Mouse (Mus musculus) forebrain, embryonic 14.5 days (tissue): ENCODE measurements at regions not wholly inside any gene's neighbourhood (a gene's known extent, or its start where the extent isn't known, plus 50 kb on each side); places are given as distances from the start of the nearest gene placed in this dataset.
A peak's percentile ranks its signal among the peaks of the same experiment; 100 is the strongest.

ENCODE experiments used
- ATAC-seq: fragments of 200-750 bp; cut with Nextera tagmentation; 2 replicates; pipeline ENCODE4 v1.8.0; 2017; ENCODE audit warnings: mild to moderate bottlenecking, moderate library complexity
- DNase-seq: peaks from one replicate; pipeline ENCODE4 v3.0.0-alpha.2; 2015; ENCODE audit warnings: low spot score
- H3K27ac ChIP-seq: fragments of 300-500 bp; sonication (generic); 2 replicates; pipeline ENCODE4 v1.5.1; 2014; ENCODE audit warnings: low read depth, mild to moderate bottlenecking, control low read depth, low read length, moderate library complexity
- H3K27me3 ChIP-seq: fragments of 300-500 bp; sonication (generic); replicated peaks from 2 replicates; pipeline ENCODE4 v1.6.1; 2014; ENCODE audit warnings: low read length, control low read depth, mixed read lengths; ENCODE audit not compliant: control insufficient read depth, insufficient read depth
- H3K36me3 ChIP-seq: fragments of 300-500 bp; sonication (generic); 2 replicates; pipeline ENCODE4 v1.6.1; 2014; ENCODE audit warnings: low read length, control low read depth; ENCODE audit not compliant: control insufficient read depth, insufficient read depth
- H3K4me1 ChIP-seq: fragments of 300-500 bp; sonication (generic); 2 replicates; pipeline ENCODE4 v1.6.1; 2014; ENCODE audit warnings: antibody characterized with exemption, low read length, control low read depth; ENCODE audit not compliant: control insufficient read depth, insufficient read depth
- H3K4me2 ChIP-seq: fragments of 300-500 bp; sonication (generic); 2 replicates; pipeline ENCODE4 v1.6.1; 2014; ENCODE audit warnings: mild to moderate bottlenecking, control low read depth, low read length
- H3K4me3 ChIP-seq: fragments of 300-500 bp; sonication (generic); 2 replicates; pipeline ENCODE4 v1.5.1; 2014; ENCODE audit warnings: low read depth, low read length, control low read depth
- H3K9ac ChIP-seq: fragments of 300-500 bp; sonication (generic); 2 replicates; pipeline ENCODE4 v1.6.1; 2014; ENCODE audit warnings: mild to moderate bottlenecking, low read length, control low read depth, moderate library complexity
- H3K9me3 ChIP-seq: fragments of 300-500 bp; sonication (generic); replicated peaks from 2 replicates; pipeline ENCODE4 v1.6.1; 2016; ENCODE audit warnings: low read length, control low read depth, mixed read lengths; ENCODE audit not compliant: control insufficient read depth
- WGBS: fragments of 180-500 bp; shearing (Covaris S2); extraction: QIAGEN DNeasy Blood & Tissue Kit; methylation state at CpG from one replicate; pipeline ENCODE4 v1.1.7; 2014; 5-methylcytosine and 5-hydroxymethylcytosine counted together

DNA sequence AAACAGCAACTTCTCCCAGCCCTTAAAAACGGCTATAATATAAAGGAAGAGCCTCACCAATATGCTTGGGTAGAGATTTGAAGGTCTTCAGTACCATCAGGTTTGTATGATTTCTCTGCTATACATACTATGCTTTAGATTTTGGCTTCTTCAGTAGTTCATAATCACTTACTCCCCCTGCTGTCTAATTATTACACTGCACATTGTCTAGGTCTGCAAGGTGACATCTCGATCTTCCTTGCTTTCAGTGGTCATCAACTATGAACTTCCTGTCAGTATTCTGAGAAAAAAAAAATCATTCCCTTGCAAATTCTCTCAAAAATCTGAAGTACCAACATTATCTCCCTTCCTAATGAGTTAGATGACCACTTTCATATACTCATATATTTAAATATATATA is 225.4 kb upstream of the Galnt5 start:
- H3K4me2 ChIP-seq: no peak overlapping the region
- H3K4me1 ChIP-seq: no peaks in the 10 kb centered on the region
- H3K4me3 ChIP-seq: no peak overlapping the region
- no peak overlapping the region for H3K9ac ChIP-seq
- no peak overlapping the region for H3K27ac ChIP-seq
- WGBS: 81% methylated on average over 2 of the region's 2 CpGs
- DNase-seq (peak; percentile 27), ATAC-seq (no peak)
- no peaks in the 10 kb centered on the region for H3K36me3 ChIP-seq
- H3K9me3 ChIP-seq: no peaks in the 10 kb centered on the region
- no peaks in the 10 kb centered on the region for H3K27me3 ChIP-seq

DNA sequence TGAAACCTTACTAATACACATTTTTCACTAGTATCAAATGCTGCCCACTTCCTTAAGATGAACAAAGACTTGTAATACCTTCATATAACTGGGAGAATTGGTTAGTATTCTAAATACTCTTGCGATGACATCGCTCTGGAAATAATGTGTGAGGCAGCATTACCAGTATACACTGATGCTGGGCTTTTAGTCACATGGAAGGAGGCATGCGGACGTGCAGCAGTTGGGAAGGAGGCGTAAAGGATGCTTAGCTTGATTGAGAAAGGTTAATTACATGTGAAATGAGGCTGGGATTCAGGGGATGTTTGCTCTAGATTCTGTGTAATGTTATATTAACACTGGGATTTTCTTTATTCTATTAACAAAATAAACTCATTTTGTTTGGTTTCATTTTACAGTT is 221.5 kb upstream of the Galnt5 start:
- Histone ChIP-seq H3K27me3 (no peaks in the 10 kb centered on the region), H3K27ac (no peak overlapping the region), H3K4me2 (no peak overlapping the region), H3K9ac (no peak overlapping the region), H3K4me3 (no peak overlapping the region), H3K4me1 (no peaks in the 10 kb centered on the region), H3K9me3 (no peaks in the 10 kb centered on the region), H3K36me3 (no peaks in the 10 kb centered on the region)
- 49% methylated on average over 5 of the region's 5 CpGs for WGBS
- ATAC-seq (no peak), DNase-seq (peak; percentile 2)

DNA sequence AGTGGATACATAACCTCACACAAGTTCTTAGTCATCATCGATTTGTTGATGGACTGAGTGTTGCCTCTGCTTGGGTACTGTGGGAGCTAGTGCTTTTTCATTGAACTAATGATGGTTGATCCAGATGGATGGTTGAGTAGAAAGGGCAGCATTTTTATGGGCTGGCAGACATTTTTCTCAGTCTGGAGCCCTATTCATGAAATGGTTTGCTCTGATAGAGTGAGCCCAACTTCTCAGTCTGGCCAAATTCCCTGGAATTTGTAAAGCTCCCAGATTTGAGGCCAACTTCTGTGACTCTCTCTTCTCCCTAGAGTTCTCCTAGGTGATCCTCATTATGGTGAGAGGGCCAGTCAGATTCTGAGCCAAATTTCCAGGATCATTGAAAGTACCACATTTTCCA is 216.8 kb upstream of the Galnt5 start:
- no peak overlapping the region for H3K27ac ChIP-seq
- H3K9me3 ChIP-seq: no peaks in the 10 kb centered on the region
- no peaks in the 10 kb centered on the region for H3K27me3 ChIP-seq
- no peak overlapping the region for H3K4me2 ChIP-seq
- H3K4me1 ChIP-seq: no peaks in the 10 kb centered on the region
- H3K4me3 ChIP-seq: no peak overlapping the region
- no peak overlapping the region for H3K9ac ChIP-seq
- ATAC-seq (no peak), DNase-seq (no peak)
- H3K36me3 ChIP-seq: no peaks in the 10 kb centered on the region
- 96% methylated on average over 1 of the region's 1 CpGs for WGBS

DNA sequence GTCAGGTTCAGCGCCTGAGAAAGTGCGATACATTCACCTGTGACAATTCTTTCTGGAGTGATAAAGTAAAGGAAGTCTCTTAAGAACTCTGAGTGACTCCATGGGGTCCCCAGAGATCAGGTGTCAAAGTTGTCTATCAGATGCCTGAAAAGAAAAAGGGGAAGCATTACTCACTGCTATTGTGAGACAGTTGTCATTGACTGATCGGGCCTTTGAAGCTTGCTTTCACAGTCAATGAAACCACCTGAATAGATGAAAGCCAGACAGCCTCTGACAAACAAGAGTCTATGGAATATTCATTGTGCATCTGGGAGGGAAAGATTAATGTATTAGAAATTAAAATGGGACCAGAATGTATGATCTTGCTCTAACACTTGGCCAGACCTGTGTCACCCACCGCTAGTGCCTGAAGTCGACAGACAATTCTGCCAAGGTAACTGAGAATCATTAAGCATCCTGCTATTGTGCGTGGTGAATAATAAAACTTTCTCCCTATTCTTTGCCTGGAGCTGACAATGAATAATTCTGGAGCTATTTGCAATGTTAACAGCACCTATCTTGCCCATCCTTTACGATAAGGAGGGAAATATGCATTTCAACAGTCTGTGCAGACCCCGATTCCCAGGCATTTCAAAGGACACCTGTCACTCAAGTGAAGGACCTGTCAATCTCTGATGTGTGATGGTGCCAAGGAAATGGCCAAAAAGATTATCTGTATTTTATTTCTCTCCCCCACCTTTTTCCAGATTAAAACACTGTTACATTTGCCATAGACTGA is 204.0 kb upstream of the Galnt5 start:
- peak; percentile 40 for DNase-seq
- H3K4me1 ChIP-seq: peaks cover 2% of the 10 kb centered on the region; the same call in 1 of the 2 replicates
- 63% methylated on average over 8 of the region's 8 CpGs for WGBS
- H3K4me3 ChIP-seq: no peak overlapping the region
- no peak overlapping the region for H3K27ac ChIP-seq
- 0 out of 2 replicates have a peak, but pooled peaks have one; percentile 37 for ATAC-seq
- no peaks in the 10 kb centered on the region for H3K9me3 ChIP-seq
- H3K4me2 ChIP-seq: no peak overlapping the region
- H3K36me3 ChIP-seq: no peaks in the 10 kb centered on the region
- no peaks in the 10 kb centered on the region for H3K27me3 ChIP-seq
- no peak overlapping the region for H3K9ac ChIP-seq

DNA sequence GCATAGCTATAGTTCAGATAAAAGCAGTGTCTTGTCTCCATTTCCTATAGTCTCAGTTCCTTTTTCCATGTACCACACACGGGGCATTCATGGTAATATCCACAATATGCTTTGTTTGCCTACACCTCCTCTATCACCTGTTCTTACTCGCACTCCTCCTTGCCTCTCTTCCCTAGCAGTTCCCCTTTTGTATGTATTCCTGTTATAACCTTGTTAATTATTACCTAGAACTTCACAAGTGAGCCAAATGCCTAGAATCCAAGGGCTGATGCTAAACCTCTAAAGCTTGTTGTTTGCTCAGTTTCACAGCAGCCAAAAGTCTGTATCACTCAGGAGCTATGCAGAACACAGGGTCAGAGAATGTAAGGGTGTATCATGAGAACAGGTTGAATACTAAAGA is 198.4 kb upstream of the Galnt5 start:
- DNase-seq: no peak
- H3K27me3 ChIP-seq: no peaks in the 10 kb centered on the region
- no peaks in the 10 kb centered on the region for H3K36me3 ChIP-seq
- no peak overlapping the region for H3K4me3 ChIP-seq
- H3K9ac ChIP-seq: no peak overlapping the region
- WGBS: 78% methylated on average over 2 of the region's 2 CpGs
- no peak overlapping the region for H3K4me2 ChIP-seq
- no peak for ATAC-seq
- H3K4me1 ChIP-seq: no peaks in the 10 kb centered on the region
- no peak overlapping the region for H3K27ac ChIP-seq
- H3K9me3 ChIP-seq: no peaks in the 10 kb centered on the region

DNA sequence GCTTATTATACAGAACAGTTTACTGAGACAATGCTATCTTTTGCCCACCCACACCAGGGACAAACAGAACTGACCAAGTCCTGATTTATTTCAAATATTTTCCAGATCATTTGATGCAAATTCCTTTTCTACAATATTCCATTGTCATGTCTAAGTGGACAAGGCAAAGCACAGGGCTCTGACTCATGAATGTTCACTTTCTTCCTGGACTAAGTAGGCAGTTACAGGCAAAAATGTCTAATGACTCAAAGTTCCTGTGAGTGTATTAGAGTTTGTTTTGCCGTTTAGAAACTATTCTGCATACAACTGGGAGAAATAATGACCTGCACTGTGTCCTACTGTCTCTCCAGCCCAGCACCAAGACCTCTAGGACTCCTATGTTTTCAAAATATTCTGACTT is 189.8 kb upstream of the Galnt5 start:
- ATAC-seq: no peak

DNA sequence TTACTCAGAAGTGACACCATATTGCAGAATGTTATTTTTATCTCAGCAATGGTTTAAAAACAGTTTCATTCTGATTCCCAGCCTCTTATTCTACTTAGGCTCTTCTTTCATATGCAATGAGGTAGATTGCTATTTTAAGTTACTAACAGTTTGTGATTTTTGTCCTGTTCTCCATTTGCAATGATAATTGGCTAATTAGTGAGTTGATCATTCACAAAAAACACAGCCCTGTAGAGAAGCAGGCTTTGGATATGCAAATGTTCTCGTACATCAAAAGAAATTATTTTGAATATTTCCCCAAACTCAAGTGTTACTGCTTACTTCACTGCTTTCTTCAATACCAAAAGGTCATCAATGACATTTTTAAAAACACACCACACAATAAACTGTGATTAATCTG is 184.7 kb upstream of the Galnt5 start:
- H3K4me1 ChIP-seq: no peaks in the 10 kb centered on the region
- H3K27ac ChIP-seq: no peak overlapping the region
- peak; percentile 90 for ATAC-seq
- 4% methylated on average over 1 of the region's 1 CpGs for WGBS
- no peak overlapping the region for H3K4me3 ChIP-seq
- no peaks in the 10 kb centered on the region for H3K9me3 ChIP-seq
- peak; percentile 84 for DNase-seq
- H3K27me3 ChIP-seq: no peaks in the 10 kb centered on the region
- no peak overlapping the region for H3K9ac ChIP-seq
- H3K4me2 ChIP-seq: no peak overlapping the region
- H3K36me3 ChIP-seq: no peaks in the 10 kb centered on the region

More for the DNA sequence above, 189.8 kb upstream of the Galnt5 start:
- Histone ChIP-seq H3K9me3 (no peaks in the 10 kb centered on the region), H3K36me3 (no peaks in the 10 kb centered on the region), H3K27ac (no peak overlapping the region), H3K27me3 (no peaks in the 10 kb centered on the region), H3K4me1 (no peaks in the 10 kb centered on the region), H3K4me3 (no peak overlapping the region), H3K4me2 (no peak overlapping the region), H3K9ac (no peak overlapping the region)
- WGBS: 60% methylated on average over 1 of the region's 1 CpGs
- DNase-seq: no peak

DNA sequence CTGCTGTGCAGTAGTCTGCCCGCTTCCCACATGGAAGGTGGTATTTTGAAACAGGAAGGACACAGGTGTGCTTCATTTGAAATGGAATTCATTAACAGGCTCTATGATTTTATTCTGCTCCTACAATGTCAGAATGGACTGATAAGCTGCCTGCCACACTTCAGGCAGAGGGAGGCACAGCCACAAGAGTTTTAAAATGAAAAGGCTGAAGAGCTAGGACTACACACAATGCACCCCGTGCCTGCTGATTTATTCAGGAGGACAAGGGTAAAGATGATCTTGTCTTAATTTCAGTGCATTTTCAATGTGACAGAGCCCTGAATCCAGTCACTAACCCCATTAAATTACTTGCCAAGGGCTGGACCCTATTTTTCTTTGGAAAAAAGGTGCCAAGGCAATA is 177.3 kb upstream of the Galnt5 start:
- DNase-seq (peak; percentile 16), ATAC-seq (peak; percentile 58)
- Histone ChIP-seq H3K9ac (no peak overlapping the region), H3K4me3 (no peak overlapping the region), H3K27ac (no peak overlapping the region), H3K4me2 (no peak overlapping the region), H3K36me3 (no peaks in the 10 kb centered on the region), H3K9me3 (no peaks in the 10 kb centered on the region), H3K4me1 (peaks cover 3% of the 10 kb centered on the region; the same call in 1 of the 2 replicates), H3K27me3 (no peaks in the 10 kb centered on the region)
- 33% methylated on average over 2 of the region's 2 CpGs for WGBS

DNA sequence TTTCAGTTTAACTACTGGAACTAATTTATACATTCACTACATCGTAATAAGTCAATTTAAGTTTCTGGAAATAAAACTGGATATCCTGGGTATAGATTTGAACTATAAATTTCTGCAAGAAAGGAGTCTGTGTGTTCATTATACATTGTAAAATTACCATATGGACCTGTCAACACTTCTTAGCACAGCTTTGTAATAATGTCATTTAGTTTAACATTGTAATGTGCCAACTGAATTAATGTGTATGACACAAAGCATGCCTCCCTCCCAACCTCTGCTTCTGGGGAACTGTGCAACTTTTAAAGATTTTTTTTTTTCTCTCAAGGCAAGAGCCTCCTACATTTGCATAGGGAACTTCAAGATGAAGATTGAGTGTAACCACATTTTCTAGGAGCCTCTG is 176.8 kb upstream of the Galnt5 start:
- Histone ChIP-seq H3K27ac (no peak overlapping the region), H3K4me2 (no peak overlapping the region), H3K36me3 (no peaks in the 10 kb centered on the region), H3K27me3 (no peaks in the 10 kb centered on the region), H3K4me3 (no peak overlapping the region), H3K4me1 (peaks cover 3% of the 10 kb centered on the region; the same call in 1 of the 2 replicates), H3K9ac (no peak overlapping the region), H3K9me3 (no peaks in the 10 kb centered on the region)
- WGBS: 13% methylated on average over 1 of the region's 1 CpGs
- DNase-seq (peak; percentile 83), ATAC-seq (peak; percentile 89)
